Mouse (Mus musculus) embryonic facial prominence, embryonic 12.5 days (tissue): Measurements from ENCODE around the gene Sema4f. TPM values are rescaled to one million over a fixed set of nuclear protein-coding genes. Genes with fewer than 3 reads are reported as not detected.

Source experiments
- ATAC-seq: fragments of 200-750 bp; cut with Nextera tagmentation; 2 replicates; pipeline ENCODE4 v1.8.0; 2017; ENCODE audit not compliant: insufficient number of reproducible peaks, insufficient read depth, low FRiP score, low TSS enrichment
- H3K27ac ChIP-seq: fragments of 300-500 bp; sonication (generic); 2 replicates; pipeline ENCODE4 v1.5.1; 2016; ENCODE audit warnings: mild to moderate bottlenecking
- H3K27me3 ChIP-seq: fragments of 300-500 bp; sonication (generic); 2 replicates; pipeline ENCODE4 v1.6.1; 2016; ENCODE audit warnings: mild to moderate bottlenecking, moderate library complexity
- H3K36me3 ChIP-seq: fragments of 300-500 bp; sonication (generic); 2 replicates; pipeline ENCODE4 v1.6.1; 2016; ENCODE audit warnings: mild to moderate bottlenecking
- H3K4me1 ChIP-seq: fragments of 300-500 bp; sonication (generic); 2 replicates; pipeline ENCODE4 v1.6.1; 2016
- H3K4me2 ChIP-seq: fragments of 300-500 bp; sonication (generic); replicated peaks from 2 replicates; pipeline ENCODE4 v1.6.1; 2016; ENCODE audit warnings: mild to moderate bottlenecking, moderate library complexity
- H3K4me3 ChIP-seq: fragments of 300-500 bp; sonication (generic); 2 replicates; pipeline ENCODE4 v1.5.1; 2016; ENCODE audit warnings: mild to moderate bottlenecking
- H3K9ac ChIP-seq: fragments of 300-500 bp; sonication (generic); 2 replicates; pipeline ENCODE4 v1.6.1; 2016; ENCODE audit warnings: mild to moderate bottlenecking, moderate library complexity
- H3K9me3 ChIP-seq: fragments of 300-500 bp; sonication (generic); 2 replicates; pipeline ENCODE4 v1.6.1; 2016; ENCODE audit warnings: mild to moderate bottlenecking, moderate library complexity
- WGBS: fragments of 180-500 bp; shearing (Covaris S2); methylation state at CpG from one replicate; pipeline ENCODE4 v1.1.7; 2016; 5-methylcytosine and 5-hydroxymethylcytosine counted together
- polyA plus RNA-seq: library from polyadenylated mRNA; unstranded; fragments of >200 nt; fragmentation: Nextera tagmentation; extraction: Ambion mirVana; gene quantifications from 2 replicates; pipeline ENCODE4 v1.2.1, GENCODE M21; 2016

Sema4f gene
- polyA plus RNA-seq, 1 experiment from 2014 or later: 7.7 TPM

DNA sequence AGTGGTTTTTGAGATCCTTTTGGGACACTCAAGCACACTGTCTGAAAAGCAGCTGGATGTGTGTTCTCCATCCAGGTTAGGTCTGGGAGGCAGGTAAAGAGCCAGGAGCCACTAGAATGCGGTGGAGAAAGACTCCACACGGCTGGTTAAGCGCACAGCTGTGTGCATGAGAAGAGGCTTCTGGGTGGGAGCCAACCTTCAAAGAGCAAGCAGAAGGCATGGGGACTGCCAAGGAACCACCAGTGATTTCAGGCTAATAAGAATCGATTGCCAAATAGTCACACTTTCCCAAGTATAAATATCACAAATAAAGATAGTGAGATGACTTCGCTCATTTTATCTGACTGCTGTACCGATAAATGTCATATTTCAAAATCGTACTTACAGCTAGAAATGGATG is 13.0 kb downstream of the Sema4f start:
- Histone ChIP-seq H3K4me1 (no peaks in the 10 kb centered on the region), H3K4me2 (no peak overlapping the region), H3K9ac (no peak overlapping the region), H3K9me3 (no peaks in the 10 kb centered on the region), H3K4me3 (no peak overlapping the region), H3K36me3 (no peaks in the 10 kb centered on the region), H3K27ac (no peak overlapping the region), H3K27me3 (no peaks in the 10 kb centered on the region)
- ATAC-seq: no peak
- WGBS: 89% methylated on average over 7 of the region's 7 CpGs

DNA sequence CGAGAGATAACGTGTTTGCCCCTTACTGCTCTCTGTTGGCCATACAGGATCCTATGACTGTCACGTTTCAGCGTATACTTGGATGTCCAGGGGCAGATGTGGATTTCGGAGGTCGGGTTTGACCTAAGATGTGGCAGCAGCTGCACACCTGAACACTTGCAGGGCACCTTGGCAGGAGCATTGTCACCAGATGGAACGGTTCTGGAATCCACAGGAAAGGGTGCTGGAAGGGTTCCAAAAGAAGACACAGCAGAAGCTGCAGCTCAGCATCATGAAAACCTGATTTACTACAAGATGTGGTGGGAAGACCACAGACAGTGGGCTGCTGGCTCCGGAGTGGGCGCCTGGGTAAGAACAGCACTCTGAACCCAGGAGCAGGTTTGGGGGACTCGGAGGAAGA is 13.5 kb downstream of the Sema4f start:
- no peak overlapping the region for H3K4me2 ChIP-seq
- no peaks in the 10 kb centered on the region for H3K36me3 ChIP-seq
- no peak overlapping the region for H3K27ac ChIP-seq
- 83% methylated on average over 10 of the region's 10 CpGs for WGBS
- no peaks in the 10 kb centered on the region for H3K9me3 ChIP-seq
- H3K9ac ChIP-seq: no peak overlapping the region
- H3K4me1 ChIP-seq: no peaks in the 10 kb centered on the region
- H3K4me3 ChIP-seq: no peak overlapping the region
- ATAC-seq: no peak
- no peaks in the 10 kb centered on the region for H3K27me3 ChIP-seq

DNA sequence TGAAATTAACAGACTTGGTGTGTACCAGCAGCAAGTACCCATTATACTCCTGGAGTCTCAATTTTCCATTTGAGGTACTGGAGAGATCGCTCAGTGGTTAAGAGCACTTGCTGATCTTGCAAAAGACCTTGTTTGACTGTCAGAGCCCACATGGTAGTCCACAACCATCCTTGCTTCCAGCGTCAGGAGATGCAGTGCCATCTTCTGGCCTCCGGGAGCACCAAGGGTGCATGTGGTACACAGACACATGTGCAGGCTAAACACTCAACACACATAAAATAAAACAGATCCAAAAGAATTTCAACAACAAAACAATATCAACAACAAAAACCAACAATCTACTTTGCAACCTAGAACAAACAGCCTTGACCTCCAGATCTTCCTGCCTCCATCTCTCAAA is 14.6 kb downstream of the Sema4f start:
- no peaks in the 10 kb centered on the region for H3K36me3 ChIP-seq
- H3K9me3 ChIP-seq: no peaks in the 10 kb centered on the region
- 48% methylated on average over 3 of the region's 3 CpGs for WGBS
- H3K4me3 ChIP-seq: no peak overlapping the region
- H3K27me3 ChIP-seq: no peaks in the 10 kb centered on the region
- H3K4me1 ChIP-seq: no peaks in the 10 kb centered on the region
- H3K4me2 ChIP-seq: no peak overlapping the region
- H3K9ac ChIP-seq: no peak overlapping the region
- H3K27ac ChIP-seq: no peak overlapping the region
- ATAC-seq: no peak

DNA sequence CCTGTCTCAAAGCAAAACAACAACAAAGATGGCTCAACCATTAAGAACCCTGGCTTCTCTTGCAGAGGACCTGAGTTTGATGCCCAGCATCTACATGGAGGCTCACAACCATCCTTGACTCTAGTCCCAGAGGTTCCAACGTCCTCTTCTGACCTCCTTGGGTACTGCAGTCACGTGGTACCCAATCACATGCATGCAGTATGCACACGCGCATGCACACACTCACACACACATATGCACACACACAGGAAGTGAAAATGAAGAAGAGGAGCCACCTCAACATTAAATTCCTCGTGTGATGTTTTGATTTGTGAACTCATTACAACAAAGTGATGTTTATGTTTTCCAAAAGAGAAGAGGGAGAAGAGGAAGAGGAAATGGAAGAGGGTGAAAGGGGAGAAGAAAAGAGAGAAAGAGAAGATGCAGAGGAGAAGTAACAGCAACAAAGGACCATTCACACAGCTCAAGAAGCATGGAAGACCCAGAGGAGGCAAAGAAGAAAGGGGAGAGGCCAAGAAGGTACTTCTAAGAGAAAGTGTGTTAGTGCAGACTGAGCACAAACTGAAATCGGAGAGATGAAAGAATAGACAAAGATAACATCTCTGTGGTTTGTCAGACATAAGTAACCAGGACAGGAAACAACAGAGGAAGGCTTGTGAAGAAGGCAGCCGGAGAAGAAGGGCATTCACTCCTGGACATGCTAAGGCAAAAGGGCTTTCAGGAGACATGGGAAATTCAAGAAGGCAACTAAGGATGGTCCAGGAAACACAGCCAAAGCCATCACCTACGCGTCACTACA is 17.9 kb downstream of the Sema4f start:
- Histone ChIP-seq H3K4me3 (no peak overlapping the region), H3K27me3 (no peaks in the 10 kb centered on the region), H3K27ac (no peak overlapping the region), H3K9ac (no peak overlapping the region), H3K4me2 (no peak overlapping the region), H3K4me1 (no peaks in the 10 kb centered on the region), H3K36me3 (no peaks in the 10 kb centered on the region), H3K9me3 (no peaks in the 10 kb centered on the region)
- 72% methylated on average over 9 of the region's 9 CpGs for WGBS
- no peak for ATAC-seq

DNA sequence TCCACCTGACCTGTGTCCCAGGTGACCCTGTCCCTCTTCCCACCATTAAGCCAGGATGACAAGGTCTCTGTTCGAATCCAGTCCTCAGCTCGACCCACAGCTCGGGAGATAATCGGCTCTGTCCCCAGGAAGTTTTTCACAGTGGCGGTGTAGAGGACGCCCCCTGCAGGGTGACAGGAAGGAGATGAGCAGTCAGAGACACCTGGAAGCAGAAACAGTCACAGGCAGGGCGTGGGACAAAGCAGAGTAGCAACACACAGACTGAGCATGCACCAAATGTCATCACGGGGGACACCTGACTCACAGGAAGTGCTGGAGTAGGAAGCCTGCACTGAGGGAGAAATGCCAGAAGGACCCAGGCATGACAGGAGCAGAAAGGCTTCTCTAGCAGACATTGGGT is 20.0 kb downstream of the Sema4f start:
- no peaks in the 10 kb centered on the region for H3K9me3 ChIP-seq
- no peak for ATAC-seq
- H3K36me3 ChIP-seq: no peaks in the 10 kb centered on the region
- H3K4me2 ChIP-seq: no peak overlapping the region
- WGBS: 63% methylated on average over 8 of the region's 8 CpGs
- H3K4me1 ChIP-seq: no peaks in the 10 kb centered on the region
- no peak overlapping the region for H3K9ac ChIP-seq
- H3K27ac ChIP-seq: no peak overlapping the region
- H3K4me3 ChIP-seq: no peak overlapping the region
- H3K27me3 ChIP-seq: no peaks in the 10 kb centered on the region

DNA sequence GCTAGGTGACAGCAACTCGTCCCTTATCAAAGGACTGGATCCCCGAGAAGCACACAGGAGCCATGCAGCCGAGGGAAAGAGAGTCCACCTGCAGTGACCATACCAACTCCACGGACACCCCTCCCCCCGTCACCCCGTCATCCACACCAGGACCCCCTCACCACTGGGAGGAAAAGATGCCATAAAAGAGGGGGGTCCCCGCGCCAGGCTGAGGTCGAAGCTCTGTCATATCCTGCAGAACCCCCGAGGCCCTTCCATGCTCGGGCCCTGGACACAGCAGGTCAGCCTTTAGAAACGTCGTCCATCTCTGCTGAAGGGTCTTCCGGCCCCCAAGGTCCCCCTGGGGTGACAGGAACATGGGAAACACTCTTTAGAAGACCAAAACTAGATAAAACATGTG is 21.2 kb downstream of the Sema4f start:
- ATAC-seq: no peak
- H3K9ac ChIP-seq: no peak overlapping the region
- H3K4me1 ChIP-seq: no peaks in the 10 kb centered on the region
- H3K4me2 ChIP-seq: no peak overlapping the region
- no peaks in the 10 kb centered on the region for H3K9me3 ChIP-seq
- 80% methylated on average over 14 of the region's 14 CpGs for WGBS
- H3K36me3 ChIP-seq: no peaks in the 10 kb centered on the region
- H3K27me3 ChIP-seq: no peaks in the 10 kb centered on the region; the same call in 1 of the 2 replicates
- no peak overlapping the region for H3K27ac ChIP-seq
- no peak overlapping the region for H3K4me3 ChIP-seq

DNA sequence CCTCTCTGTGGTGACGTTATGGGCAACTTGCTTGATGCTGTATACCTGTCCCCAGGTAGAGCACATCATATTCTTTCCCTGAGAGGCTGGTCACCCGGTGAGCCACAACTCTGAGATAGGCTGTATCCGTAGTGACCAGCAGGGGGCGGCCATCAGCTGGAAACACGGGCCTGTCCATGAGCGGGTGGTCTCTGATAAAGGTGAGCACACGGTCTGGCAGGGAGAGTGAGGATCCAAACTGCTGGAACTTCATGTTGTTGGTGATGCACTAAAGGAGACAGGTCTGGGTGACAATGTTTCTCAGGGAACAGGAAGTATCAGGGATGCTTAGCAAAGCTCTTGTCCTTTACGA is 21.8 kb downstream of the Sema4f start:
- no peaks in the 10 kb centered on the region for H3K9me3 ChIP-seq
- H3K4me2 ChIP-seq: no peak overlapping the region
- ATAC-seq: no peak; the same call in 1 of the 2 replicates
- H3K4me1 ChIP-seq: no peaks in the 10 kb centered on the region
- no peak overlapping the region for H3K4me3 ChIP-seq
- no peak overlapping the region for H3K27ac ChIP-seq
- H3K27me3 ChIP-seq: no peaks in the 10 kb centered on the region; the same call in 1 of the 2 replicates
- WGBS: 16% methylated on average over 8 of the region's 8 CpGs
- no peaks in the 10 kb centered on the region for H3K36me3 ChIP-seq
- no peak overlapping the region for H3K9ac ChIP-seq

DNA sequence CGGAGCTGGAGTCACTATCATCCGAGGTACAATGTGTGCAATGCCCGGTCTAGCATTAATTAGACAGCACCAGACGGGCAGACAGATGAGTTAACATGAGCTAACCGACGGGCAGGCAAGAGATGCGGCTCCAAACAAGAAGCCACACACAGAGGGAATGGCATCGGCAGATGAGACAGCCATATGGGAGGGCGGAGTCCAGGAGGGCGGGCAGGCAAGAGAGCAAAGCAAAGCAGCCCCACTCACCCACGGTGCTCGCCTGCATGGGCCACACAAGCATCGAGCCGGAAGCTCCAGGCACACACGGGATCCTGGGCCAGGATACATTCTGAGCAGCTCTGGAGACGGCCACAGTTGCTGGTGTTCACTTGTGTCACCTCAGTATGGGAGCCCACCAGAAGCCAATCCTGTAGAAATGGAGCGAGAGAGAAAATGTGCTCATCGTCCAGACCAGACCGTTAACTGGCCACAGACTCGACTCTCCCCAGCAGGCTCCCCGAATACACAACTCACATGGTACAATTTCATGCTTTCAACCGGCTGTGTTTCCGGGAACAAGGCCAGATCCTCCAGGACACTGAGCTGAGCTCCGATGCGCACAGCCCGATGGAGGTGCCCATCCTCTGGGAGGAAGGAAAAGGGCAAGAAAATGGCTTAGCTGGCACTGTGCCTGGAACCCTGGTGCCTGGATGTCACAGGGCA is 22.3 kb downstream of the Sema4f start:
- Histone ChIP-seq H3K27me3 (no peaks in the 10 kb centered on the region; the same call in 1 of the 2 replicates), H3K27ac (no peak overlapping the region), H3K4me1 (no peaks in the 10 kb centered on the region), H3K36me3 (no peaks in the 10 kb centered on the region), H3K9me3 (no peaks in the 10 kb centered on the region), H3K4me2 (no peak overlapping the region), H3K4me3 (no peak overlapping the region), H3K9ac (no peak overlapping the region)
- WGBS: 80% methylated on average over 26 of the region's 26 CpGs
- no peak for ATAC-seq

DNA sequence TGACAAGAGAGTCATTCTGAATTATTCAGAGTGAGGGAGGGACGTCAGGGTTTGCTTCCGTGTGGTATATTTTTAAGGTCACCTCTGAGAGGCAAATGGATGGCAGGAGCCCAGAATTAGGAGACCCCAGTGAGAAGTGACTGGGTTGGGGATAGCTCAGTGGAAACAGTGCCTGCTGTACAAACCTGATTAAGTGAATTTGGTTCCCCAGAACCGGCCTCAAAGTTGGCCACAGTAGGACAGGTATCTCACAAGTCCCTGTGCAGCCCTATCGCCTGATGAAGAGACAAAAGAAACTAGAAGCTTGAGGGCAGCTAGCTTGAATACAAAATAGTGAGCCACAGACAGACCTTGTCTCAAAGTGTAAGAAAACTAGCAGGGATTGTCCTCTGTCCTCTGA is 23.1 kb downstream of the Sema4f start:
- Histone ChIP-seq H3K4me1 (no peaks in the 10 kb centered on the region), H3K27ac (no peak overlapping the region), H3K4me3 (no peak overlapping the region), H3K36me3 (no peaks in the 10 kb centered on the region), H3K27me3 (no peaks in the 10 kb centered on the region; the same call in 1 of the 2 replicates), H3K4me2 (no peak overlapping the region), H3K9me3 (no peaks in the 10 kb centered on the region), H3K9ac (no peak overlapping the region)
- no peak for ATAC-seq
- 88% methylated on average over 4 of the region's 4 CpGs for WGBS

DNA sequence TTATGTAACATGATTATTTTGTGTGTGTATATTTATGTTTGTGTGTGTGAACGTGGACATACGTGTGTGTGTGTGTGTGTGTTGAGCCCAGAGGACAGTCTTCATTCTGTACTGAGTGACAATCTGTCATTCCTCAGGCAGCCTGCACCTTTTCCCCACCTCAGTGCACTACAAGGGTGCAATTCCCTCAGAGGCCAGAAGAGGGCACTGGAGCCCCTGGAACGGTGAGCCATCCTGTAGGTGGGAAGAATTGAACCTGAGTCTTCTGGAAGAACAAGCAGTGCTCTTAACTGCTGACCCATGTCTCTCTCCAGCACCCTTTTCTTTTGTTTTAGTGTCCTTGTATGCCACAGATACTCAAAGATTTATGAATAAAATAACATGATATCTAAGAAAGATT is 23.7 kb downstream of the Sema4f start:
- Histone ChIP-seq H3K4me2 (no peak overlapping the region), H3K27ac (no peak overlapping the region), H3K27me3 (no peaks in the 10 kb centered on the region; the same call in 1 of the 2 replicates), H3K9ac (no peak overlapping the region), H3K36me3 (no peaks in the 10 kb centered on the region), H3K4me3 (no peak overlapping the region), H3K4me1 (no peaks in the 10 kb centered on the region), H3K9me3 (no peaks in the 10 kb centered on the region)
- WGBS: 22% methylated on average over 3 of the region's 3 CpGs
- ATAC-seq: no peak

DNA sequence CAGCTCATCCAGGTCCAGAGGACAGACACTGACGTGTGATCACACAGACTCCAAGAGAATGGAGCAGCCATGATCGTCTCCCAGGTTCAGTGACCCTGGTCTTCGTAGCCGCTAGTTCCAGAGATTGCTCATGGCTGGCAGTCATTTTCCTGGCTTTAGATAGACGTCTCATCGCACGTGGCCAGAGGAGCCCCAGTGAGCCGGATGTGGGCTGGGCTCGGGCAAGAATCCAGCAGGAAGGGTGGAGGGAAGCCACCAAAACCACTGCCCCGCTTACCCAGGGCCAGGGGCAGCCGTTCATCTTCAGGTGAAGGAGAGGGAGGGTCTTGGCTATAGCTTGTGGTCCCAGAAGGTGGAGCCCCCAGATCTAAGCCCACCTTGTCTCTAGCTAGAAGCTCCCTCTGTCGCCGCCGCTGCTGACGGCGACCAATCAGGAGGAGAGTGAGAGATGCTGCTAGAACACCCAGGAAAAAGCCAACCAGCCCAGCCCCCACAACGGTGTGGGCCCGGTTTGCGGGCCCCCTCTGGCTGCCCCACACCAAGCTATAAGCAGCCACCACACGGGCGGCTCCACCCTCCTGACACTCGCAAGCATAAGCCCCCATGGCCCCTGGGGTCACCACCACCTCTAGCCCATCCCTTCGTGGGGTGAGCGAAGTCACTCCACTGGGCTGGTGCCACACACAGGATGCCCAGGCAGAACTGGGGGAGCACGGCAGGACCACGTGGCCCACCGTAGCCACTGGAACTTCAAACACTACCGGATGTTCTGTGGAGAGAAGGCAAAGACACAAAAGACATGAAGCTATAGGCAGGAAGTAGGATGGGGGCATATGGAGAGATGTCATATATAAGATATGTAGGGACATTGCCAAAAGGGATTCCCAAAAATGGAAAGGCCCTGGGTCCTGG is 26.0 kb downstream of the Sema4f start:
- Histone ChIP-seq H3K9ac (no peak overlapping the region), H3K27ac (no peak overlapping the region), H3K4me3 (no peak overlapping the region), H3K4me2 (no peak overlapping the region), H3K36me3 (no peaks in the 10 kb centered on the region), H3K27me3 (no peaks in the 10 kb centered on the region; the same call in 1 of the 2 replicates), H3K4me1 (no peaks in the 10 kb centered on the region), H3K9me3 (no peaks in the 10 kb centered on the region)
- WGBS: 81% methylated on average over 28 of the region's 28 CpGs
- no peak for ATAC-seq
